Mouse (Mus musculus): Measurements from ENCODE around the gene Gimap1. TPM values are rescaled to one million over a fixed set of nuclear protein-coding genes. Genes with fewer than 3 reads are reported as not detected.

Gene Gimap1
- polyA plus RNA-seq, 1 experiment from 2014 or later: 6.7 TPM

DNA sequence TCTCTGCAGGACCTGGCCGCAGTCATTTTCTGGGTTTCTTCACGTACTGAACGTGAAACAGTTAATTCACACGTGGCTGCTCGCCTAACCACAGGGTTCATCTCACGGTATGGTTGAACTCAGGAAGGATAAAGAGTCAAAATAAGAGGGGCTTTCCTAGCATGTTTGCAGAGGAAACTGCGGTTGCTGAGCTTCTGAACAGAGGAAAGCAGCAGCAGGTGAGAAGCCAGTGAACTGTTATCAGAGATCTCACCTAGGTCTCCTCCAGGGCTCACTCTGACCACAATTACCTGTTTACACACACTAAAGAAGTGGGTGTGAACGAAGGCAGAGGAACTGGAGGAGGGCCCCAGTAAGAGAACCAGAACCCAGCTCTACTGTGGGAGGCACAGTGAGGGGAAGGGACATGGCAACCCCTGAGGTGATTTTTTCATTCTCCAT is 6.0 kb upstream of the Gimap1 start:
- H3K36me3 ChIP-seq (ENCODE audit: control insufficient read depth, insufficient read depth, low read length): no peaks in the 10 kb centered on the region
- H3K27me3 ChIP-seq (ENCODE audit: control insufficient read depth, insufficient read depth, low read length): no peaks in the 10 kb centered on the region
- no peaks in the 10 kb centered on the region for H3K4me1 ChIP-seq (ENCODE audit: control insufficient read depth, insufficient read depth, low read length)
- WGBS: 54% methylated on average over 8 of the region's 8 CpGs
- H3K27ac ChIP-seq (replicated peaks; ENCODE audit: low read depth, low read length): no peak overlapping the region
- DNase-seq (ENCODE audit: low spot score): no peak
- H3K4me3 ChIP-seq (ENCODE audit: low read depth, low read length): no peak overlapping the region
- no peak overlapping the region for H3K9ac ChIP-seq (ENCODE audit: low read length)
- H3K4me2 ChIP-seq (ENCODE audit: low read depth, severe bottlenecking): no peak overlapping the region
- no peaks in the 10 kb centered on the region for H3K9me3 ChIP-seq (ENCODE audit: control insufficient read depth, low read length)
- ATAC-seq (ENCODE audit: insufficient number of reproducible peaks, low FRiP score, low TSS enrichment, low read depth): no peak

DNA sequence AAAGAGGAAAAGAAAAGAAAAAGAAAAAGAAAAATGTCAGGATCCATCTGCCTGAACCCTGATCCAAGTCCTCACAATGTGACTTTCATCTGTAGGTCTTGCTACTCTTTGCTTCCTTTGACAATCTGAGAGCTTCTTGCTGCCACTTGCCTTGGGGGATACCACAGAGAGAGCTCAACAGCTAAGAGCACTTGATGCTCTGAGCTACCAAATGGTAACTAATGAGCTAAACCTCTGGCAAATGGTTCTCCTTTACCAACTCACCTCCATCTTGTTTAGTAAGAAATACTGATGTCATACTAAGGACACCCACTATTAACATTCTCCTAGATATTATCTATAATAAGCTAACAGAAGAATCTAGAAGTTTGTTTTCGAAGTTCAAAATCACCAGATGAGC is 5.2 kb upstream of the Gimap1 start:
- H3K27me3 ChIP-seq (ENCODE audit: control insufficient read depth, insufficient read depth, low read length): no peaks in the 10 kb centered on the region
- H3K4me2 ChIP-seq (ENCODE audit: low read depth, severe bottlenecking): no peak overlapping the region
- no peak for ATAC-seq (ENCODE audit: insufficient number of reproducible peaks, low FRiP score, low TSS enrichment, low read depth)
- DNase-seq (ENCODE audit: low spot score): no peak
- H3K4me3 ChIP-seq (ENCODE audit: low read depth, low read length): no peak overlapping the region
- no peak overlapping the region for H3K27ac ChIP-seq (replicated peaks; ENCODE audit: low read depth, low read length)
- H3K36me3 ChIP-seq (ENCODE audit: control insufficient read depth, insufficient read depth, low read length): no peaks in the 10 kb centered on the region
- H3K9me3 ChIP-seq (ENCODE audit: control insufficient read depth, low read length): no peaks in the 10 kb centered on the region
- no peak overlapping the region for H3K9ac ChIP-seq (ENCODE audit: low read length)
- H3K4me1 ChIP-seq (ENCODE audit: control insufficient read depth, insufficient read depth, low read length): no peaks in the 10 kb centered on the region
- 83% methylated on average over 1 of the region's 1 CpGs for WGBS

DNA sequence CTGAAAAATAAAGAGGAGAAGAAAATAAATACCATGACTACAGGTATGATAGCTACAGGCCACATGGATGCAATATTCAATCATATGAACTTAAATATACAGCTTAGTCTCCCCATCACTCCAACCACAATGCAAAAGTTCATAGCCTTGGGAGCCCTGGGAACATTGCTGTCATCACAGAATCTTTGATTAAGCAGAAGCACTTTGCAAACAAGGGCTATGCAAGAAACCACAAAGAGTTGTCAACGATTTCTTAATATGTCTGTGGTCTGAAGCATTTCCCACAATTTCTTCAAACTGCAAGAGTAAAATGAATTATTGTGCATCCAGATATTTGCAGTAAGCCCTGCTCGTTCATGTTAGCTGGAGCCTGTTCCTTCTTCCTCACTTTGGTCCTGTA is 1.8 kb upstream of the Gimap1 start:
- H3K4me2 ChIP-seq (ENCODE audit: low read depth, severe bottlenecking): no peak overlapping the region
- H3K4me1 ChIP-seq (ENCODE audit: control insufficient read depth, insufficient read depth, low read length): no peaks in the 10 kb centered on the region
- no peak for DNase-seq (ENCODE audit: low spot score)
- H3K27me3 ChIP-seq (ENCODE audit: control insufficient read depth, insufficient read depth, low read length): peaks cover 7% of the 10 kb centered on the region; the same call in 1 of the 2 replicates
- ATAC-seq (ENCODE audit: insufficient number of reproducible peaks, low FRiP score, low TSS enrichment, low read depth): no peak
- no peak overlapping the region for H3K9ac ChIP-seq (ENCODE audit: low read length)
- H3K27ac ChIP-seq (replicated peaks; ENCODE audit: low read depth, low read length): no peak overlapping the region
- no peaks in the 10 kb centered on the region for H3K9me3 ChIP-seq (ENCODE audit: control insufficient read depth, low read length)
- 85% methylated on average over 2 of the region's 2 CpGs for WGBS
- no peak overlapping the region for H3K4me3 ChIP-seq (ENCODE audit: low read depth, low read length)
- H3K36me3 ChIP-seq (ENCODE audit: control insufficient read depth, insufficient read depth, low read length): no peaks in the 10 kb centered on the region

DNA sequence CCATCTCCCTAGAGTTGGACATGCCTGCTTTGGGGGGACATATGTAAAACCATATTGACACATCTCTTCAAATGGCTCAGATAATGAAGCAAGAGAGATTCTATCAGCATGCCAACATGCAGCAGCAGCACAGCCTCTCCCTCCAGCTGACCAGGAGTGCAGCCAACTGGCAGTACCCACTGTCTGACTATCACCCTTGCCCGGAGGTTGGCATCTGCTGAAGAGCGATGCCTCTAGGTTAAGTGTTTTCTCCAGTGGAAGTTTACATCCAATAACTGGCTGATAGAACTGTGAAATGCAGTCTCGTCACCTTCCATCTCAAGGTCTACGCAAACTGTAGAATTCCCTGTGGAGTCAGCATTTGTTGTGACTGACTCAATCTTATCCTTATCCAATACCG is 1.2 kb upstream of the Gimap1 start:
- DNase-seq (ENCODE audit: low spot score): no peak
- Histone ChIP-seq H3K27me3 (ENCODE audit: control insufficient read depth, insufficient read depth, low read length) (peaks cover 13% of the 10 kb centered on the region), H3K36me3 (ENCODE audit: control insufficient read depth, insufficient read depth, low read length) (no peaks in the 10 kb centered on the region), H3K9me3 (ENCODE audit: control insufficient read depth, low read length) (no peaks in the 10 kb centered on the region), H3K9ac (ENCODE audit: low read length) (no peak overlapping the region), H3K4me3 (ENCODE audit: low read depth, low read length) (no peak overlapping the region), H3K27ac (replicated peaks; ENCODE audit: low read depth, low read length) (no peak overlapping the region), H3K4me1 (ENCODE audit: control insufficient read depth, insufficient read depth, low read length) (peaks cover 5% of the 10 kb centered on the region; the same call in 1 of the 2 replicates), H3K4me2 (ENCODE audit: low read depth, severe bottlenecking) (no peak overlapping the region)
- no peak for ATAC-seq (ENCODE audit: insufficient number of reproducible peaks, low FRiP score, low TSS enrichment, low read depth)
- WGBS: 94% methylated on average over 5 of the region's 5 CpGs

DNA sequence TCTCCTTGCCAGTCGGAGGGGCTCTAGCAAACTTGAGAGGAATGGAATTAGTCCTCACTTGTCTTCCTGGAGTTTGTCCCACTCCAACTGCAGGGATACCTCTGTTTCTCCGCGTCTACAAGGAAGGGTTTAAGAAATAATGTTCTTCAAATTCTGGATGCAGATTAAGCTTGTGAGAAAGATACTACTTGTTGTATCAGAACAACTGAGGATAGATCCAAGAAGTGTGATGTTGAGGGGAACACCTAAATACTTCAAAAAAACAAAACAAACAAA is 864 bp downstream of the Gimap1 start:
- H3K4me1 ChIP-seq (ENCODE audit: control insufficient read depth, insufficient read depth, low read length): peaks cover 5% of the 10 kb centered on the region; the same call in 1 of the 2 replicates
- no peaks in the 10 kb centered on the region for H3K9me3 ChIP-seq (ENCODE audit: control insufficient read depth, low read length)
- peaks cover 20% of the 10 kb centered on the region for H3K27me3 ChIP-seq (ENCODE audit: control insufficient read depth, insufficient read depth, low read length)
- H3K27ac ChIP-seq (replicated peaks; ENCODE audit: low read depth, low read length): no peak overlapping the region
- ATAC-seq (ENCODE audit: insufficient number of reproducible peaks, low FRiP score, low TSS enrichment, low read depth) (no peak), DNase-seq (ENCODE audit: low spot score) (no peak)
- no peak overlapping the region for H3K9ac ChIP-seq (ENCODE audit: low read length)
- WGBS: 90% methylated on average over 3 of the region's 3 CpGs
- H3K4me2 ChIP-seq (ENCODE audit: low read depth, severe bottlenecking): no peak overlapping the region
- no peak overlapping the region for H3K4me3 ChIP-seq (ENCODE audit: low read depth, low read length)
- no peaks in the 10 kb centered on the region for H3K36me3 ChIP-seq (ENCODE audit: control insufficient read depth, insufficient read depth, low read length)

DNA sequence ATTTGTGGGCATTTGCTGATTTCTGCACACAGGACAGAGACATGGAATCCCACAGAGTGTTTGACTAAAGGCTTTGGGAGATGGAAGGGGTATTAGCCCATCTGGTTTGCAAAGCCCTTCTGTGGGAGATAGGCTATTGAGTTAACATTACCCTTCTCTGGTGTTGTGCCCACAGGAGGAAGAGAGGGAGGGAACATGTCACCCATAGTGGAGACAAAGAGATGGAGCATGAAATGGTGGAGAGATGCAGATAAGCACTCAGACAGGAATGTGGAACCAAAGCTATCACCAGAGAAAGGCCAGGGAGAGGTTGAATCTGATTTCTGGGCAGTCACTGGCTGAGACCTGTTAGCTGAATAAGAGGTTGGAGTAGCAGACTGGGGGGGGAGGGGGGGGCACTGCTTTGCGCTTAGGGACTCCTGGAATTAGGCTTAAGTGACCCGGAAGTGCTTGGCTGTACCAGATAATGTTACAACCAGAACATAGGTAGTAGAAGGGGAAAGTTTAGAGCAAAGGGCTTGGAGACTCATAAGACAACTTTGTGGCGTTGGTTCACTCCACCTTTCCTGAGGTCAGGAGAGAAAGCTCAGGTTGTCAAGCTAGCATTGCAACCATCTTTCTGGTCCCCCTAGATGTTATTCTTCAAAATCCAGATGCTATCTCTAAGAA is 1.8 kb downstream of the Gimap1 start:
- ATAC-seq (ENCODE audit: insufficient number of reproducible peaks, low FRiP score, low TSS enrichment, low read depth) (no peak), DNase-seq (ENCODE audit: low spot score) (no peak)
- Histone ChIP-seq H3K9me3 (ENCODE audit: control insufficient read depth, low read length) (no peaks in the 10 kb centered on the region), H3K27ac (replicated peaks; ENCODE audit: low read depth, low read length) (no peak overlapping the region), H3K4me1 (ENCODE audit: control insufficient read depth, insufficient read depth, low read length) (peaks cover 5% of the 10 kb centered on the region; the same call in 1 of the 2 replicates), H3K4me3 (ENCODE audit: low read depth, low read length) (no peak overlapping the region), H3K27me3 (ENCODE audit: control insufficient read depth, insufficient read depth, low read length) (peaks cover 20% of the 10 kb centered on the region), H3K9ac (ENCODE audit: low read length) (no peak overlapping the region), H3K4me2 (ENCODE audit: low read depth, severe bottlenecking) (no peak overlapping the region), H3K36me3 (ENCODE audit: control insufficient read depth, insufficient read depth, low read length) (no peaks in the 10 kb centered on the region)
- WGBS: 90% methylated on average over 3 of the region's 3 CpGs

DNA sequence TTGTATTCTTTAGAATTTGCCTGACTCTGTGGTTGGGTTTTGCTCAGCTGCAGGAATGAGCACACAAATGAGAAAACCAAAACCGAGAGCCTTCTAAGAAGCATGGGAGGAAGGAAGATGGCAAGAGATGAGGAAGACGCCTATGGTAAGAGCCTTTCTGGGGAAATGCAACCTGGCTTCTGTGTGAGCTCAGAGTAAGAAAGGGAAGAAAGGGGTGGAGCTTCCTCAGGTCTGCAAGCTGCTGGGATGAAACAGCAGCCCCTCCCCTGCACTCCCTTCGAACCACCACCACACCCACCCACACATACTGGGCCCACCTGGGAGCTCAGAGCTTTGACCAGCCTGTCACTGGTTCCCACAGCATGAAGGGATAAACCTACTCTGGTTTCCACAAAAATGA is 2.4 kb downstream of the Gimap1 start:
- peaks cover 20% of the 10 kb centered on the region for H3K27me3 ChIP-seq (ENCODE audit: control insufficient read depth, insufficient read depth, low read length)
- no peak overlapping the region for H3K4me3 ChIP-seq (ENCODE audit: low read depth, low read length)
- no peak for DNase-seq (ENCODE audit: low spot score)
- no peak for ATAC-seq (ENCODE audit: insufficient number of reproducible peaks, low FRiP score, low TSS enrichment, low read depth)
- 42% methylated on average over 3 of the region's 3 CpGs for WGBS
- H3K27ac ChIP-seq (replicated peaks; ENCODE audit: low read depth, low read length): no peak overlapping the region
- H3K4me1 ChIP-seq (ENCODE audit: control insufficient read depth, insufficient read depth, low read length): peaks cover 5% of the 10 kb centered on the region; the same call in 1 of the 2 replicates
- H3K36me3 ChIP-seq (ENCODE audit: control insufficient read depth, insufficient read depth, low read length): no peaks in the 10 kb centered on the region
- H3K9ac ChIP-seq (ENCODE audit: low read length): no peak overlapping the region
- H3K9me3 ChIP-seq (ENCODE audit: control insufficient read depth, low read length): no peaks in the 10 kb centered on the region
- H3K4me2 ChIP-seq (ENCODE audit: low read depth, severe bottlenecking): no peak overlapping the region

DNA sequence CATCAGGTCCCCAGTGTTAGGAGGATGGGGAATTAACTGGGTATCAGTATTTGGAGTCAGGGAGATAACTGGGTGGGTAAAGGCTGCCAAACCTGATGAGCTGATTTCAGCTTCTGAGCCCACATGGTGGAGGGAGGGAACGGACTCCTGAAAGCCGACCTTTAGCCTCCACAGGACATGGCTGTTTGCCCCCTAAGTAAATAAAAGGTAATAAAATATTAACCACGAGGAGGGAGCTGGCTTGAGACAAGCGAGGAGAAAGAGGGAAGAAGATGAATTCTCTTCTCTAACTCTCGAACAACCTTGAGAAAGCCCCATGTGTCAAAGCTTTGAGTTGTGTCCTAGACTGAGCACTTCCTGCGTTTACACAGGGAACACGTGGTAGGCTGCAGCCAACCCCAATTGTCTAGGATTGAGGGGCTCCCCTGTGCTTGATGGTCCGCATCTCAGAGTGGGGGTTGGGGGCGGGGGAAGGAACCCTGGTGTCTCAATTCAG is 2.9 kb downstream of the Gimap1 start:
- peaks cover 5% of the 10 kb centered on the region; the same call in 1 of the 2 replicates for H3K4me1 ChIP-seq (ENCODE audit: control insufficient read depth, insufficient read depth, low read length)
- H3K4me3 ChIP-seq (ENCODE audit: low read depth, low read length): no peak overlapping the region
- no peak overlapping the region for H3K4me2 ChIP-seq (ENCODE audit: low read depth, severe bottlenecking)
- peaks cover 20% of the 10 kb centered on the region for H3K27me3 ChIP-seq (ENCODE audit: control insufficient read depth, insufficient read depth, low read length)
- H3K9ac ChIP-seq (ENCODE audit: low read length): no peak overlapping the region
- DNase-seq (ENCODE audit: low spot score) (no peak), ATAC-seq (ENCODE audit: insufficient number of reproducible peaks, low FRiP score, low TSS enrichment, low read depth) (no peak)
- no peaks in the 10 kb centered on the region for H3K9me3 ChIP-seq (ENCODE audit: control insufficient read depth, low read length)
- H3K36me3 ChIP-seq (ENCODE audit: control insufficient read depth, insufficient read depth, low read length): no peaks in the 10 kb centered on the region
- no peak overlapping the region for H3K27ac ChIP-seq (replicated peaks; ENCODE audit: low read depth, low read length)
- 24% methylated on average over 9 of the region's 9 CpGs for WGBS

All from limb, embryonic 11.5 days (tissue).